Mouse (Mus musculus) layer of hippocampus, postnatal 10 days (tissue): ENCODE measurements around the gene Pah. TPM values are rescaled to one million over a fixed set of nuclear protein-coding genes. Genes with fewer than 3 reads are reported as not detected.

Source experiments
- DNase-seq, 2 experiments: peaks; one replicate each; pipeline ENCODE4 v3.0.0; 2021; ENCODE audit warnings: low spot score in 2 of 2
- long read RNA-seq: library from polyadenylated mRNA; stranded (forward); transcript quantifications from one replicate; pipeline ENCODE4 v2.0.0, GENCODE M21; 2023
- total RNA-seq, 2 experiments: library from RNA; stranded (reverse); gene quantifications; 2 replicates each; pipeline ENCODE4 v1.2.3; 2021

Gene Pah
- not detected for total RNA-seq
- long read RNA-seq, result 0 reads

GRCm38 (mm10) chr10:87521646-87522045, at the start of gene Pah:
Gene Pah (plus strand): TSS chr10:87521795.
- no peak for DNase-seq

GRCm38 (mm10) chr10:87473475-87474131, 48.0 kb upstream of the Pah start:
- no peak for DNase-seq

- no peak for DNase-seq
Observed at GRCm38 (mm10) chr10:87474971-87475370, 46.6 kb upstream of the Pah start.

GRCm38 (mm10) chr10:87477895-87478294, 43.7 kb upstream of the Pah start:
- DNase-seq, result no peak

- no peak for DNase-seq
Observed at GRCm38 (mm10) chr10:87484831-87485720, 36.5 kb upstream of the Pah start.

- peak; percentile 35 to 61 for DNase-seq
Observed at GRCm38 (mm10) chr10:87485721-87486620, 35.6 kb upstream of the Pah start.

- peak; percentile 52 to 68 for DNase-seq
Observed at GRCm38 (mm10) chr10:87488429-87489145, 33.0 kb upstream of the Pah start.

- DNase-seq, result peak; percentile 49 to 63
Observed at GRCm38 (mm10) chr10:87489246-87490009, 32.2 kb upstream of the Pah start.

- no peak for DNase-seq
Observed at GRCm38 (mm10) chr10:87490328-87490727, 31.3 kb upstream of the Pah start.

GRCm38 (mm10) chr10:87491485-87492040, 30.0 kb upstream of the Pah start:
- DNase-seq, result no peak

- no peak for DNase-seq
Observed at GRCm38 (mm10) chr10:87492332-87492660, 29.3 kb upstream of the Pah start.

- DNase-seq, result peak; percentile 64 to 71
Observed at GRCm38 (mm10) chr10:87492661-87493551, 28.7 kb upstream of the Pah start.

- DNase-seq, result peak in 1 of 2 experiments; percentile 67
Observed at GRCm38 (mm10) chr10:87493576-87493975, 28.0 kb upstream of the Pah start, which contains the start of gene Ascl1. Gene Ascl1 (minus strand): TSS chr10:87493660.

- DNase-seq, result no peak
Observed at GRCm38 (mm10) chr10:87494176-87494575, 27.4 kb upstream of the Pah start.

GRCm38 (mm10) chr10:87494596-87494995, 27.0 kb upstream of the Pah start:
- peak; percentile 64 to 74 for DNase-seq

GRCm38 (mm10) chr10:87497056-87497455, 24.5 kb upstream of the Pah start:
- no peak for DNase-seq

GRCm38 (mm10) chr10:87500926-87501658, 20.5 kb upstream of the Pah start:
- no peak for DNase-seq

GRCm38 (mm10) chr10:87501659-87502042, 19.9 kb upstream of the Pah start:
- no peak for DNase-seq
